Mouse (Mus musculus) lung, embryonic 16.5 days (tissue): ENCODE measurements around the gene Ttll8. TPM values are rescaled to one million over a fixed set of nuclear protein-coding genes. Genes with fewer than 3 reads are reported as not detected.

Experiments
- ATAC-seq: fragments of 200-750 bp; cut with Nextera tagmentation; 2 replicates; pipeline ENCODE4 v1.8.0; 2017; ENCODE audit warnings: low read depth, mild to moderate bottlenecking, moderate library complexity
- H3K27ac ChIP-seq: fragments of 300-500 bp; sonication (generic); 2 replicates; pipeline ENCODE4 v1.5.1; 2014; ENCODE audit warnings: mild to moderate bottlenecking, control low read depth, low read length
- H3K27me3 ChIP-seq: fragments of 300-500 bp; sonication (generic); 2 replicates; pipeline ENCODE4 v1.6.1; 2014; ENCODE audit warnings: low read depth, low read length, mixed read lengths; ENCODE audit not compliant: control insufficient read depth, insufficient read depth
- H3K36me3 ChIP-seq: fragments of 300-500 bp; sonication (generic); 2 replicates; pipeline ENCODE4 v1.6.1; 2014; ENCODE audit warnings: low read length; ENCODE audit not compliant: control insufficient read depth, insufficient read depth
- H3K4me1 ChIP-seq: fragments of 300-500 bp; sonication (generic); replicated peaks from 2 replicates; pipeline ENCODE4 v1.6.1; 2014; ENCODE audit warnings: low read length, mixed read lengths; ENCODE audit not compliant: control insufficient read depth, insufficient read depth
- H3K4me2 ChIP-seq: fragments of 300-500 bp; sonication (generic); 2 replicates; pipeline ENCODE4 v1.6.1; 2014; ENCODE audit warnings: low read depth, low read length, control low read depth
- H3K4me3 ChIP-seq: fragments of 300-500 bp; sonication (generic); 2 replicates; pipeline ENCODE4 v1.5.1; 2014; ENCODE audit warnings: mild to moderate bottlenecking, low read length, control low read depth
- H3K9ac ChIP-seq: fragments of 300-500 bp; sonication (generic); 2 replicates; pipeline ENCODE4 v1.6.1; 2014; ENCODE audit warnings: low read length, control low read depth
- H3K9me3 ChIP-seq: fragments of 300-500 bp; sonication (generic); 2 replicates; pipeline ENCODE4 v1.6.1; 2016; ENCODE audit warnings: low read length; ENCODE audit not compliant: control insufficient read depth
- WGBS: fragments of 180-500 bp; shearing (Covaris S2); extraction: QIAGEN DNeasy Blood & Tissue Kit; methylation state at CpG from one replicate; pipeline ENCODE4 v1.1.7; 2014; 5-methylcytosine and 5-hydroxymethylcytosine counted together
- polyA plus RNA-seq: library from polyadenylated mRNA; unstranded; fragments of >200 nt; fragmentation: Nextera tagmentation; extraction: Ambion mirVana; gene quantifications from 2 replicates; pipeline ENCODE4 v1.2.1, GENCODE M21; 2015

Ttll8 gene
- polyA plus RNA-seq, 1 experiment from 2014 or later, result not detected

- peaks cover 32% of the 10 kb centered on the region for H3K4me1 ChIP-seq
- no peak for ATAC-seq
These were observed 112.5 kb downstream of the Ttll8 start for GRCm38 (mm10) chr15:88841580-88842299.

GRCm38 (mm10) chr15:88841160-88841559, 113.1 kb downstream of the Ttll8 start:
- Histone ChIP-seq H3K36me3 (no peaks in the 10 kb centered on the region), H3K9ac (no peak overlapping the region), H3K4me2 (no peak overlapping the region), H3K4me3 (no peak overlapping the region), H3K27me3 (no peaks in the 10 kb centered on the region), H3K9me3 (no peaks in the 10 kb centered on the region), H3K4me1 (peaks cover 32% of the 10 kb centered on the region), H3K27ac (no peak overlapping the region; the same call in 1 of the 2 replicates)
- ATAC-seq, result no peak
- 91% methylated on average over 2 of the region's 2 CpGs for WGBS

More at GRCm38 (mm10) chr15:88841580-88842299, 112.5 kb downstream of the Ttll8 start:
- 83% methylated on average over 3 of the region's 3 CpGs for WGBS
- Histone ChIP-seq H3K9ac (no peak overlapping the region), H3K27me3 (no peaks in the 10 kb centered on the region), H3K27ac (no peak overlapping the region), H3K9me3 (no peaks in the 10 kb centered on the region), H3K4me2 (no peak overlapping the region), H3K36me3 (no peaks in the 10 kb centered on the region), H3K4me3 (no peak overlapping the region)

Other genes starting within 250 kb of the Ttll8 start
- 17.7 and 19.0 TPM in 2 replicates for gene Brd1, start 220.2 kb downstream of the Ttll8 start, polyA plus RNA-seq
- gene Zbed4, start 202.8 kb downstream of the Ttll8 start, polyA plus RNA-seq, result 15.0 and 16.2 TPM in 2 replicates
- gene Alg12, start 135.1 kb downstream of the Ttll8 start, polyA plus RNA-seq, result 13.5 and 14.4 TPM in 2 replicates
- 99.5 and 110 TPM in 2 replicates for gene Creld2, start 134.8 kb downstream of the Ttll8 start, polyA plus RNA-seq
- 64.1 and 68.0 TPM in 2 replicates for gene Pim3, start 92.2 kb downstream of the Ttll8 start, polyA plus RNA-seq
- gene Mlc1, start 24.6 kb upstream of the Ttll8 start, polyA plus RNA-seq, result 1.1 and 2.4 TPM in 2 replicates
- gene Mov10l1, start 28.5 kb upstream of the Ttll8 start, polyA plus RNA-seq, result 1.1 and 1.2 TPM in 2 replicates
- 0.21 and 0.24 TPM in 2 replicates for gene Panx2, start 105.3 kb upstream of the Ttll8 start, polyA plus RNA-seq
- 48.9 and 50.2 TPM in 2 replicates for gene Trabd, start 120.7 kb upstream of the Ttll8 start, polyA plus RNA-seq
- 16.0 and 16.4 TPM in 2 replicates for gene Selenoo, start 134.7 kb upstream of the Ttll8 start, polyA plus RNA-seq
- 15.5 and 15.7 TPM in 2 replicates for gene Tubgcp6, start 168.7 kb upstream of the Ttll8 start, polyA plus RNA-seq
- gene Hdac10, start 174.3 kb upstream of the Ttll8 start, polyA plus RNA-seq, result 22.0 and 23.4 TPM in 2 replicates
- 12.2 and 13.9 TPM in 2 replicates for gene Mapk12, start 186.3 kb upstream of the Ttll8 start, polyA plus RNA-seq
- 9.6 and 10.3 TPM in 2 replicates for gene Mapk11, start 195.2 kb upstream of the Ttll8 start, polyA plus RNA-seq
- gene Plxnb2, start 226.4 kb upstream of the Ttll8 start, polyA plus RNA-seq, result 134 and 139 TPM in 2 replicates
- 12.2 and 12.5 TPM in 2 replicates for gene Dennd6b, start 242.1 kb upstream of the Ttll8 start, polyA plus RNA-seq